Comparison of ENCODE assay signal across 22 mouse cellular contexts in the genomic region with DNA sequence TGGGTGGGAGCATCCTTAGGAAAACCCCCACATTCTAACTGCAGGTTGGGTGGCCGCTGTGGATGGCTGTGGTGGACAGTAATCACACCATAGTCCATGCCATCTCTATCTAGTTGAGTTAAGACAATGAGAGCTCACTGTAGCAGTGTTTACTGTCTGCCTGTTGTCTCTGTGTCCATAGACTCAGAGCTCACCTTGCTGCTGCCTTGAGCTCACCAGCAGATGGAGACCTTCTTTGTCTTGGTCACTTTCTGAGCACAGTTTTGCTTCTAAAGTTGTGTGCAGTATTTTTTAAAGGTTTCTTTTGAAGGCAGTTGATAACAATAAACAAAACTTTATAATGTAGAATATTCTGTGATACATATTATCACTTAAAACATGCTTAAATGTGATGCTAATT. TPM values are rescaled to one million over a fixed set of nuclear protein-coding genes. Genes with fewer than 3 reads are reported as not detected.
DNase-seq lines count a peak whose midpoint lies in the region; ATAC-seq and TF ChIP-seq lines count a peak whose summit lies in the region.
"Had no signal": no experiment of that assay in that cellular context is flagged by ENCODE, and none has a peak within 500 bp of the region (broad histone marks: within the 10 kb centered on the region; RNA-seq: fewer than 3 reads in every experiment).

No protein-coding gene starts in this region.

- no peak overlapping the region for H3K4me3 ChIP-seq in intestine, postnatal 0 days (ENCODE audit: low read depth, low read length)
- no peak overlapping the region for H3K4me3 ChIP-seq in intestine, embryonic 16.5 days (ENCODE audit: low read length)
- no peak overlapping the region for H3K4me3 ChIP-seq in lung, postnatal 0 days (ENCODE audit: low read depth, low read length)
- H3K4me3 ChIP-seq: embryonic facial prominence, embryonic 15.5 days; erythroblast, embryonic 14.5 days; forebrain, embryonic 15.5 days; heart, embryonic 10.5 days; heart, embryonic 15.5 days; hindbrain, embryonic 10.5 days had no signal

- no peak overlapping the region for H3K27ac ChIP-seq in intestine, postnatal 0 days (ENCODE audit: low read depth, low read length)
- no peak overlapping the region for H3K27ac ChIP-seq in intestine, embryonic 16.5 days (ENCODE audit: low read length)
- H3K27ac ChIP-seq in lung, postnatal 0 days (ENCODE audit: low read length): no peak overlapping the region
- H3K27ac ChIP-seq: embryonic facial prominence, embryonic 15.5 days; forebrain, embryonic 15.5 days; heart, embryonic 10.5 days; heart, embryonic 15.5 days; hindbrain, embryonic 10.5 days had no signal

- POLR2A ChIA-PET in Patski (lab: Charles Lee): no interaction called here

- H3K27me3 ChIP-seq in intestine, postnatal 0 days (replicated peaks; ENCODE audit: control insufficient read depth, insufficient read depth, low read length): no peaks in the 10 kb centered on the region
- no peaks in the 10 kb centered on the region for H3K27me3 ChIP-seq in intestine, embryonic 16.5 days (replicated peaks; ENCODE audit: control insufficient read depth, insufficient read depth, low read length)
- no peaks in the 10 kb centered on the region for H3K27me3 ChIP-seq in lung, postnatal 0 days (replicated peaks; ENCODE audit: insufficient read depth, low read length)
- no peaks in the 10 kb centered on the region for H3K27me3 ChIP-seq in Patski
- H3K27me3 ChIP-seq: embryonic facial prominence, embryonic 15.5 days; forebrain, embryonic 15.5 days; heart, embryonic 15.5 days had no signal

- H3K9me3 ChIP-seq in intestine, postnatal 0 days (ENCODE audit: control insufficient read depth): no peaks in the 10 kb centered on the region
- H3K9me3 ChIP-seq in intestine, embryonic 16.5 days (ENCODE audit: control insufficient read depth, low read length): no peaks in the 10 kb centered on the region
- no peaks in the 10 kb centered on the region for H3K9me3 ChIP-seq in lung, postnatal 0 days (ENCODE audit: low read length)
- H3K9me3 ChIP-seq: embryonic facial prominence, embryonic 15.5 days; forebrain, embryonic 15.5 days; G1E; heart, embryonic 10.5 days; heart, embryonic 15.5 days; hindbrain, embryonic 10.5 days had no signal

- no peak overlapping the region for H3K4me2 ChIP-seq in intestine, postnatal 0 days (replicated peaks; ENCODE audit: low read depth)
- H3K4me2 ChIP-seq in intestine, embryonic 16.5 days (ENCODE audit: low read depth, low read length): no peak overlapping the region
- no peak overlapping the region for H3K4me2 ChIP-seq in lung, postnatal 0 days (replicated peaks; ENCODE audit: low read depth, low read length)
- H3K4me2 ChIP-seq: embryonic facial prominence, embryonic 15.5 days; forebrain, embryonic 15.5 days; heart, embryonic 15.5 days had no signal

- no peaks in the 10 kb centered on the region for H3K4me1 ChIP-seq in intestine, postnatal 0 days (replicated peaks; ENCODE audit: control insufficient read depth, insufficient read depth, low read length)
- 0 out of 2 replicates have a peak, but pooled peaks cover 2% of the 10 kb centered on the region for H3K4me1 ChIP-seq in intestine, embryonic 16.5 days (ENCODE audit: control insufficient read depth, insufficient read depth, low read length)
- no peaks in the 10 kb centered on the region for H3K4me1 ChIP-seq in lung, postnatal 0 days (ENCODE audit: insufficient read depth, low read depth, low read length)
- H3K4me1 ChIP-seq: embryonic facial prominence, embryonic 15.5 days; forebrain, embryonic 15.5 days; heart, embryonic 15.5 days had no signal

- TF ChIP-seq EP300 in lung, postnatal 0 days (IDR thresholded peaks at IDR 0.05): no peak

- TF ChIP-seq POLR2A in brain, embryonic 14.5 days (IDR thresholded peaks at IDR 0.05; ENCODE audit: borderline replicate concordance, extremely low read depth, insufficient read depth, insufficient read length, poor library complexity, severe bottlenecking): no peak

- in situ Hi-C loops in Patski (cut with MboI; ENCODE audit: low pct_unique_long_range_greater_than_20kb): loop anchor here (10.0 to 25.0 kb wide), 4 partner anchors 245 to 1528 kb away; a partner anchor contains a TSS

- H3K9ac ChIP-seq in intestine, postnatal 0 days (ENCODE audit: low read depth, low read length): no peak overlapping the region
- no peak overlapping the region for H3K9ac ChIP-seq in intestine, embryonic 16.5 days (ENCODE audit: low read depth, low read length)
- H3K9ac ChIP-seq in lung, postnatal 0 days (replicated peaks; ENCODE audit: low read depth): no peak overlapping the region
- H3K9ac ChIP-seq: embryonic facial prominence, embryonic 15.5 days; forebrain, embryonic 15.5 days; heart, embryonic 15.5 days had no signal

- no peak for ATAC-seq in intestine, postnatal 0 days
- no peak for ATAC-seq in intestine, embryonic 16.5 days
- no peak for ATAC-seq in lung, postnatal 0 days
- ATAC-seq in Patski: no peak
- ATAC-seq: forebrain, embryonic 15.5 days; hindbrain, embryonic 16.5 days had no signal

- no peak for DNase-seq in lung, postnatal 0 days (ENCODE audit: low spot score)
- no peak for DNase-seq in lung, postnatal 36 days
- DNase-seq in Patski (ENCODE audit: low read depth, low spot score): no peak
- no peak for DNase-seq in brain, embryonic 14.5 days (ENCODE audit: low read depth)
- DNase-seq in urinary bladder, postnatal 4 days (ENCODE audit: low spot score in 2 of 2): no peak
- DNase-seq: adrenal gland, postnatal 25 days; cerebellum, adult 11 months; cerebellum, adult 8-10 months; cerebellum, postnatal 14 days; embryo, embryonic 11 days; gastrocnemius, postnatal 10 days; heart, adult 18-20 months had no signal

- CTCF ChIA-PET in Patski (lab: Charles Lee): interaction anchor here (0.7 to 1.1 kb wide), 3 partner anchors 10 to 22 kb away, joined by 3 read pairs; no protein-coding TSS in a partner anchor

- TF ChIP-seq CTCF in intestine, postnatal 0 days (IDR thresholded peaks at IDR 0.05; ENCODE audit: low read depth): peak; percentile 46
- TF ChIP-seq CTCF in lung, postnatal 0 days (IDR thresholded peaks at IDR 0.05): peak; percentile 27; the same call in 1 of the 2 replicates
- peak; percentile 51 for TF ChIP-seq CTCF in Patski (IDR thresholded peaks at IDR 0.05)
- peak; percentile 7; the same call in 1 of the 2 replicates for TF ChIP-seq CTCF in brain, embryonic 14.5 days (IDR thresholded peaks at IDR 0.05; ENCODE audit: borderline replicate concordance, extremely low read depth, insufficient read depth, insufficient read length)

- WGBS in intestine, postnatal 0 days: 82% methylated on average over 1 of the region's 1 CpGs
- 90% methylated on average over 1 of the region's 1 CpGs for WGBS in intestine, embryonic 16.5 days
- WGBS in lung, postnatal 0 days: 75% methylated on average over 1 of the region's 1 CpGs

- no peaks in the 10 kb centered on the region for H3K36me3 ChIP-seq in intestine, postnatal 0 days (ENCODE audit: control insufficient read depth, insufficient read depth)
- no peaks in the 10 kb centered on the region for H3K36me3 ChIP-seq in intestine, embryonic 16.5 days (ENCODE audit: control insufficient read depth, insufficient read depth, low read length)
- no peaks in the 10 kb centered on the region for H3K36me3 ChIP-seq in lung, postnatal 0 days (ENCODE audit: insufficient read depth, low read length)
- H3K36me3 ChIP-seq: embryonic facial prominence, embryonic 15.5 days; forebrain, embryonic 15.5 days; heart, embryonic 15.5 days had no signal

RNA-seq across cellular contexts. Expression of a gene that starts 43.3 kb away (rescaled TPM):
- polyA plus RNA-seq in intestine, postnatal 0 days (2015; fragmentation: Nextera tagmentation; extraction: Ambion mirVana): 8.6 and 8.7 TPM in 2 replicates
- polyA plus RNA-seq in intestine, embryonic 16.5 days (2015; fragmentation: Nextera tagmentation; extraction: Ambion mirVana): 14.0 and 14.4 TPM in 2 replicates
- 15.5 and 20.6 TPM in 2 replicates for polyA plus RNA-seq in lung, postnatal 0 days (2015; fragmentation: Nextera tagmentation; extraction: Ambion mirVana)
- 29.4 TPM for polyA plus RNA-seq in Patski (2021)
- polyA plus RNA-seq in brain, embryonic 14.5 days (2012; rRNA removed): 27.5 and 30.5 TPM in 2 replicates
